Mouse (Mus musculus) limb, embryonic 14.5 days (tissue): ENCODE results near the gene Mief2. TPM values are rescaled to one million over a fixed set of nuclear protein-coding genes. Genes with fewer than 3 reads are reported as not detected.

Experiments
- ATAC-seq: fragments of 200-750 bp; cut with Nextera tagmentation; 2 replicates; pipeline ENCODE4 v1.8.0; 2017; ENCODE audit warnings: low read depth, moderate number of reproducible peaks, moderate TSS enrichment; ENCODE audit not compliant: low FRiP score
- DNase-seq: peaks from one replicate; pipeline ENCODE4 v3.0.0-alpha.2; 2015; ENCODE audit warnings: low spot score
- H3K27ac ChIP-seq: fragments of 300-500 bp; sonication (generic); replicated peaks from 2 replicates; pipeline ENCODE4 v1.5.1; 2014; ENCODE audit warnings: low read depth, mild to moderate bottlenecking, low read length, moderate library complexity, mixed read lengths
- H3K27me3 ChIP-seq: fragments of 300-500 bp; sonication (generic); 2 replicates; pipeline ENCODE4 v1.6.1; 2014; ENCODE audit warnings: low read length, mixed read lengths; ENCODE audit not compliant: control insufficient read depth, insufficient read depth
- H3K36me3 ChIP-seq: fragments of 300-500 bp; sonication (generic); 2 replicates; pipeline ENCODE4 v1.6.1; 2014; ENCODE audit warnings: mild to moderate bottlenecking, low read length, moderate library complexity, mixed read lengths; ENCODE audit not compliant: control insufficient read depth, insufficient read depth
- H3K4me1 ChIP-seq: fragments of 300-500 bp; sonication (generic); 2 replicates; pipeline ENCODE4 v1.6.1; 2014; ENCODE audit warnings: antibody characterized with exemption, low read length, mixed read lengths; ENCODE audit not compliant: control insufficient read depth, insufficient read depth
- H3K4me2 ChIP-seq: fragments of 300-500 bp; sonication (generic); replicated peaks from 2 replicates; pipeline ENCODE4 v1.6.1; 2014; ENCODE audit warnings: low read depth, mild to moderate bottlenecking, low read length, moderate library complexity; ENCODE audit not compliant: severe bottlenecking
- H3K4me3 ChIP-seq: fragments of 300-500 bp; sonication (generic); replicated peaks from 2 replicates; pipeline ENCODE4 v1.5.1; 2014; ENCODE audit warnings: low read length
- H3K9ac ChIP-seq: fragments of 300-500 bp; sonication (generic); 2 replicates; pipeline ENCODE4 v1.6.1; 2014; ENCODE audit warnings: mild to moderate bottlenecking, low read depth, low read length, moderate library complexity; ENCODE audit not compliant: severe bottlenecking
- H3K9me3 ChIP-seq: fragments of 300-500 bp; sonication (generic); 2 replicates; pipeline ENCODE4 v1.6.1; 2016; ENCODE audit warnings: low read length; ENCODE audit not compliant: control insufficient read depth
- POLR2A ChIP-seq: fragments of 200-500 bp; IDR thresholded peaks from 2 replicates; pipeline ENCODE4 v1.8.0; 2012; ENCODE audit warnings: inconsistent platforms, mild to moderate bottlenecking, moderate library complexity, borderline replicate concordance; ENCODE audit not compliant: insufficient read depth, insufficient read length; ENCODE audit errors: extremely low read depth
- WGBS: fragments of 180-500 bp; shearing (Covaris S2); extraction: QIAGEN DNeasy Blood & Tissue Kit; methylation state at CpG from one replicate; pipeline ENCODE4 v1.1.7; 2014; 5-methylcytosine and 5-hydroxymethylcytosine counted together
- polyA plus RNA-seq, 2 experiments: library from polyadenylated mRNA; depleted of rRNA in 1 of 2; stranded (reverse) in 1 of 2; unstranded in 1 of 2; fragments of >200 nt; fragmentation: Nextera tagmentation in 1 of 2; extraction: Ambion mirVana in 1 of 2; gene quantifications; 2 replicates each; pipeline versions ENCODE4 v1.2.1 to v1.2.3; 2012 to 2014

The Mief2 gene
- polyA plus RNA-seq, 2 experiments = 14.7 to 18.9 TPM

GRCm38 (mm10) chr11:60734206-60734605 lies 6.0 kb downstream of the Mief2 start:
- Histone ChIP-seq H3K4me3 (no peak overlapping the region), H3K4me2 (no peak overlapping the region), H3K9me3 (no peaks in the 10 kb centered on the region), H3K27me3 (no peaks in the 10 kb centered on the region), H3K9ac (no peak overlapping the region), H3K4me1 (peaks cover 1% of the 10 kb centered on the region; the same call in 1 of the 2 replicates), H3K27ac (no peak overlapping the region), H3K36me3 (peaks cover 25% of the 10 kb centered on the region)
- no peak for TF ChIP-seq POLR2A
- no peak for ATAC-seq
- no peak for DNase-seq
- 73% methylated on average over 2 of the region's 2 CpGs for WGBS

- ATAC-seq (no peak), DNase-seq (no peak)
- no peak for TF ChIP-seq POLR2A
- Histone ChIP-seq H3K36me3 (peaks cover 32% of the 10 kb centered on the region), H3K4me2 (no peak overlapping the region), H3K27ac (no peak overlapping the region), H3K9me3 (no peaks in the 10 kb centered on the region), H3K4me1 (no peaks in the 10 kb centered on the region), H3K27me3 (no peaks in the 10 kb centered on the region), H3K4me3 (no peak overlapping the region), H3K9ac (no peak overlapping the region)
- 86% methylated on average over 5 of the region's 5 CpGs for WGBS
Observed at GRCm38 (mm10) chr11:60735191-60735590, 7.0 kb downstream of the Mief2 start.

- H3K27ac ChIP-seq = no peak overlapping the region
- TF ChIP-seq POLR2A = no peak
- no peaks in the 10 kb centered on the region for H3K27me3 ChIP-seq
- H3K4me3 ChIP-seq = no peak overlapping the region
- H3K4me1 ChIP-seq = no peaks in the 10 kb centered on the region
- 80% methylated on average over 3 of the region's 3 CpGs for WGBS
- H3K9me3 ChIP-seq = no peaks in the 10 kb centered on the region
- DNase-seq = no peak
- no peak overlapping the region for H3K4me2 ChIP-seq
- H3K36me3 ChIP-seq = peaks cover 27% of the 10 kb centered on the region
- H3K9ac ChIP-seq = no peak overlapping the region
- ATAC-seq = no peak
Observed at GRCm38 (mm10) chr11:60736491-60736890, 8.3 kb downstream of the Mief2 start.

- no peak overlapping the region for H3K4me2 ChIP-seq
- no peak for TF ChIP-seq POLR2A
- peaks cover 28% of the 10 kb centered on the region for H3K36me3 ChIP-seq
- H3K27ac ChIP-seq = no peak overlapping the region
- DNase-seq = no peak
- no peaks in the 10 kb centered on the region for H3K4me1 ChIP-seq
- no peaks in the 10 kb centered on the region for H3K27me3 ChIP-seq
- H3K4me3 ChIP-seq = no peak overlapping the region
- no peaks in the 10 kb centered on the region for H3K9me3 ChIP-seq
- no peak for ATAC-seq
- no peak overlapping the region for H3K9ac ChIP-seq
Observed at GRCm38 (mm10) chr11:60737450-60737849, 9.3 kb downstream of the Mief2 start.

GRCm38 (mm10) chr11:60740321-60740720 lies 12.1 kb downstream of the Mief2 start:
- H3K36me3 ChIP-seq = peaks cover 54% of the 10 kb centered on the region

GRCm38 (mm10) chr11:60755570-60755969 lies 27.4 kb downstream of the Mief2 start:
- Histone ChIP-seq H3K27me3 (no peaks in the 10 kb centered on the region), H3K4me1 (no peaks in the 10 kb centered on the region), H3K36me3 (peaks cover 87% of the 10 kb centered on the region), H3K9me3 (no peaks in the 10 kb centered on the region), H3K4me2 (no peak overlapping the region), H3K9ac (no peak overlapping the region), H3K27ac (no peak overlapping the region), H3K4me3 (no peak overlapping the region)
- TF ChIP-seq POLR2A = no peak
- WGBS = 95% methylated on average over 7 of the region's 7 CpGs
- no peak for DNase-seq
- ATAC-seq = no peak

More at GRCm38 (mm10) chr11:60740321-60740720, 12.1 kb downstream of the Mief2 start:
- no peaks in the 10 kb centered on the region for H3K27me3 ChIP-seq
- no peak overlapping the region for H3K4me3 ChIP-seq
- no peak overlapping the region for H3K4me2 ChIP-seq
- no peak for TF ChIP-seq POLR2A
- H3K4me1 ChIP-seq = no peaks in the 10 kb centered on the region
- H3K9me3 ChIP-seq = no peaks in the 10 kb centered on the region
- H3K27ac ChIP-seq = no peak overlapping the region
- WGBS = 84% methylated on average over 3 of the region's 3 CpGs
- no peak for DNase-seq
- ATAC-seq = no peak
- H3K9ac ChIP-seq = no peak overlapping the region
